Mouse (Mus musculus) embryonic fibroblast, embryonic 13.5 days (primary cell): ENCODE data around the gene Siva1.

Experiments
- CTCF ChIP-seq: IDR thresholded peaks from 2 replicates; pipeline ENCODE4 v1.5.1; 2011; ENCODE audit warnings: mild to moderate bottlenecking, control low read depth, low read length, moderate library complexity, borderline replicate concordance; ENCODE audit not compliant: insufficient read depth
- POLR2A ChIP-seq: IDR thresholded peaks from 2 replicates; pipeline ENCODE4 v1.6.1; 2011; ENCODE audit warnings: low read depth, mild to moderate bottlenecking, control low read depth, low read length, moderate library complexity

GRCm38 (mm10) chr12:112599942-112600611, 44.4 kb upstream of the Siva1 start:
- no peak for TF ChIP-seq CTCF
- no peak for TF ChIP-seq POLR2A
